Mouse (Mus musculus): ENCODE results near the gene Nt5m. TPM values are rescaled to one million over a fixed set of nuclear protein-coding genes. Genes with fewer than 3 reads are reported as not detected.

The Nt5m gene
- polyA plus RNA-seq, 1 experiment from 2014 or later = 44.5 TPM

GRCm38 (mm10) chr11:59888151-59888550, 48.9 kb downstream of the Nt5m start:
- Histone ChIP-seq H3K27me3 (ENCODE audit: control insufficient read depth, insufficient read depth, low read length) (no peaks in the 10 kb centered on the region), H3K36me3 (ENCODE audit: control insufficient read depth, insufficient read depth, low read length) (no peaks in the 10 kb centered on the region), H3K4me1 (ENCODE audit: control insufficient read depth, insufficient read depth, low read length) (no peaks in the 10 kb centered on the region), H3K4me3 (ENCODE audit: low read depth, low read length) (no peak overlapping the region), H3K27ac (ENCODE audit: low read depth, low read length) (no peak overlapping the region), H3K9ac (ENCODE audit: low read length) (no peak overlapping the region), H3K4me2 (ENCODE audit: low read depth) (no peak overlapping the region), H3K9me3 (ENCODE audit: control insufficient read depth, low read length) (no peaks in the 10 kb centered on the region)
- no peak for ATAC-seq (ENCODE audit: insufficient read depth, low FRiP score, low TSS enrichment)
- no peak for DNase-seq (ENCODE audit: low spot score)
- WGBS = 74% methylated on average over 5 of the region's 5 CpGs

GRCm38 (mm10) chr11:59891854-59892253, 52.6 kb downstream of the Nt5m start:
- H3K36me3 ChIP-seq (ENCODE audit: control insufficient read depth, insufficient read depth, low read length) = no peaks in the 10 kb centered on the region
- WGBS = 56% methylated on average over 6 of the region's 6 CpGs
- H3K27ac ChIP-seq (ENCODE audit: low read depth, low read length) = no peak overlapping the region
- H3K9ac ChIP-seq (ENCODE audit: low read length) = no peak overlapping the region
- H3K27me3 ChIP-seq (ENCODE audit: control insufficient read depth, insufficient read depth, low read length) = no peaks in the 10 kb centered on the region
- ATAC-seq (ENCODE audit: insufficient read depth, low FRiP score, low TSS enrichment) (no peak), DNase-seq (ENCODE audit: low spot score) (no peak)
- H3K9me3 ChIP-seq (ENCODE audit: control insufficient read depth, low read length) = no peaks in the 10 kb centered on the region
- H3K4me3 ChIP-seq (ENCODE audit: low read depth, low read length) = no peak overlapping the region
- no peak overlapping the region for H3K4me2 ChIP-seq (ENCODE audit: low read depth)
- H3K4me1 ChIP-seq (ENCODE audit: control insufficient read depth, insufficient read depth, low read length) = no peaks in the 10 kb centered on the region

GRCm38 (mm10) chr11:59893153-59893788, 54.0 kb downstream of the Nt5m start:
- Histone ChIP-seq H3K4me3 (ENCODE audit: low read depth, low read length) (no peak overlapping the region), H3K36me3 (ENCODE audit: control insufficient read depth, insufficient read depth, low read length) (no peaks in the 10 kb centered on the region), H3K4me1 (ENCODE audit: control insufficient read depth, insufficient read depth, low read length) (no peaks in the 10 kb centered on the region), H3K9ac (ENCODE audit: low read length) (no peak overlapping the region), H3K27ac (ENCODE audit: low read depth, low read length) (no peak overlapping the region), H3K4me2 (ENCODE audit: low read depth) (no peak overlapping the region), H3K27me3 (ENCODE audit: control insufficient read depth, insufficient read depth, low read length) (no peaks in the 10 kb centered on the region), H3K9me3 (ENCODE audit: control insufficient read depth, low read length) (no peaks in the 10 kb centered on the region)
- WGBS = 60% methylated on average over 10 of the region's 10 CpGs
- DNase-seq (ENCODE audit: low spot score) (no peak), ATAC-seq (ENCODE audit: insufficient read depth, low FRiP score, low TSS enrichment) (no peak)

GRCm38 (mm10) chr11:59894916-59895315, 55.7 kb downstream of the Nt5m start:
- no peaks in the 10 kb centered on the region for H3K9me3 ChIP-seq (ENCODE audit: control insufficient read depth, low read length)
- DNase-seq (ENCODE audit: low spot score) (no peak), ATAC-seq (ENCODE audit: insufficient read depth, low FRiP score, low TSS enrichment) (no peak)
- H3K4me3 ChIP-seq (ENCODE audit: low read depth, low read length) = no peak overlapping the region
- no peaks in the 10 kb centered on the region for H3K36me3 ChIP-seq (ENCODE audit: control insufficient read depth, insufficient read depth, low read length)
- WGBS = 81% methylated on average over 6 of the region's 6 CpGs
- no peak overlapping the region for H3K4me2 ChIP-seq (ENCODE audit: low read depth)
- H3K4me1 ChIP-seq (ENCODE audit: control insufficient read depth, insufficient read depth, low read length) = no peaks in the 10 kb centered on the region
- no peak overlapping the region for H3K27ac ChIP-seq (ENCODE audit: low read depth, low read length)
- H3K27me3 ChIP-seq (ENCODE audit: control insufficient read depth, insufficient read depth, low read length) = no peaks in the 10 kb centered on the region
- no peak overlapping the region for H3K9ac ChIP-seq (ENCODE audit: low read length)

GRCm38 (mm10) chr11:59895316-59895715, 56.1 kb downstream of the Nt5m start:
- Histone ChIP-seq H3K36me3 (ENCODE audit: control insufficient read depth, insufficient read depth, low read length) (no peaks in the 10 kb centered on the region), H3K4me2 (ENCODE audit: low read depth) (no peak overlapping the region), H3K9me3 (ENCODE audit: control insufficient read depth, low read length) (no peaks in the 10 kb centered on the region), H3K27me3 (ENCODE audit: control insufficient read depth, insufficient read depth, low read length) (no peaks in the 10 kb centered on the region), H3K27ac (ENCODE audit: low read depth, low read length) (no peak overlapping the region), H3K9ac (ENCODE audit: low read length) (no peak overlapping the region), H3K4me3 (ENCODE audit: low read depth, low read length) (no peak overlapping the region), H3K4me1 (ENCODE audit: control insufficient read depth, insufficient read depth, low read length) (no peaks in the 10 kb centered on the region)
- 75% methylated on average over 8 of the region's 8 CpGs for WGBS
- ATAC-seq (ENCODE audit: insufficient read depth, low FRiP score, low TSS enrichment) (no peak), DNase-seq (ENCODE audit: low spot score) (no peak)

DNA sequence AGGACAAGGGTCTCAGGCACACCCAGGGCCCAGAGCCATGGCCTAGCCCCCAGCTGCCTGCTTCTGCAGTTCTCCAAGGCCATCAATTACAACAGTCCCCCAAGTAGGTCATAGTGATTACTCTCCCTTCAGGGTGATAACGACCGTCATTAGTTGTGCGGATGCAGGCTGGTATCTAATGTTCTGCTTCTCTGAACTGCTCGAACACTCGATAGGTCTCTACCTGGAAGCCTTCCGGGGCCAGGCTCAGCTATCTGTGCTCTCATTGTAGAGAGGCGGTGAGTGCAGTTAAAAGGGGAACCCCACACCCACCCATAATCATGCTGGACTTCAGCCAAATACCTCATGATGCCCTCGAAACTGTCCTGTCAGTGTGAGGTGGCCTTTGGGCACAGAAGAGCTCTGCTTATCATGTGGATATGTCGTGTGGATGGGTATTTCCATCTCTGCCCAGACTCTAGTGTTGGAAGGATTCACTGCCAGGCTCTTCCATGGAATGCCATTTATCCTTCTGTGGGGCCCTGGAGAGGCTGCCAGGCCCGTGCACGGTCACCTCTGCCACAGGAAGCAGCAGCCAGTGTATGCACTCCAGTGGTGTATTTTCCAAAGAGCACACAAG, 58.8 kb downstream of the Nt5m start:
- H3K4me3 ChIP-seq (ENCODE audit: low read depth, low read length) = no peak overlapping the region
- ATAC-seq (ENCODE audit: insufficient read depth, low FRiP score, low TSS enrichment) (no peak), DNase-seq (ENCODE audit: low spot score) (no peak)
- H3K9ac ChIP-seq (ENCODE audit: low read length) = no peak overlapping the region
- H3K9me3 ChIP-seq (ENCODE audit: control insufficient read depth, low read length) = no peaks in the 10 kb centered on the region
- H3K4me2 ChIP-seq (ENCODE audit: low read depth) = no peak overlapping the region
- no peaks in the 10 kb centered on the region for H3K36me3 ChIP-seq (ENCODE audit: control insufficient read depth, insufficient read depth, low read length)
- H3K27me3 ChIP-seq (ENCODE audit: control insufficient read depth, insufficient read depth, low read length) = no peaks in the 10 kb centered on the region
- 77% methylated on average over 11 of the region's 11 CpGs for WGBS
- H3K4me1 ChIP-seq (ENCODE audit: control insufficient read depth, insufficient read depth, low read length) = no peaks in the 10 kb centered on the region
- H3K27ac ChIP-seq (ENCODE audit: low read depth, low read length) = no peak overlapping the region

- no peak for ATAC-seq (ENCODE audit: insufficient read depth, low FRiP score, low TSS enrichment)
- no peak for DNase-seq (ENCODE audit: low spot score)
- no peaks in the 10 kb centered on the region for H3K36me3 ChIP-seq (ENCODE audit: control insufficient read depth, insufficient read depth, low read length)
- H3K27me3 ChIP-seq (ENCODE audit: control insufficient read depth, insufficient read depth, low read length) = no peaks in the 10 kb centered on the region
- H3K27ac ChIP-seq (ENCODE audit: low read depth, low read length) = no peak overlapping the region
- H3K4me2 ChIP-seq (ENCODE audit: low read depth) = no peak overlapping the region
- H3K9ac ChIP-seq (ENCODE audit: low read length) = no peak overlapping the region
- no peaks in the 10 kb centered on the region for H3K4me1 ChIP-seq (ENCODE audit: control insufficient read depth, insufficient read depth, low read length)
- no peaks in the 10 kb centered on the region for H3K9me3 ChIP-seq (ENCODE audit: control insufficient read depth, low read length)
- WGBS = 46% methylated on average over 13 of the region's 13 CpGs
- no peak overlapping the region for H3K4me3 ChIP-seq (ENCODE audit: low read depth, low read length)
These were observed 60.8 kb downstream of the Nt5m start for GRCm38 (mm10) chr11:59899711-59900685.

DNA sequence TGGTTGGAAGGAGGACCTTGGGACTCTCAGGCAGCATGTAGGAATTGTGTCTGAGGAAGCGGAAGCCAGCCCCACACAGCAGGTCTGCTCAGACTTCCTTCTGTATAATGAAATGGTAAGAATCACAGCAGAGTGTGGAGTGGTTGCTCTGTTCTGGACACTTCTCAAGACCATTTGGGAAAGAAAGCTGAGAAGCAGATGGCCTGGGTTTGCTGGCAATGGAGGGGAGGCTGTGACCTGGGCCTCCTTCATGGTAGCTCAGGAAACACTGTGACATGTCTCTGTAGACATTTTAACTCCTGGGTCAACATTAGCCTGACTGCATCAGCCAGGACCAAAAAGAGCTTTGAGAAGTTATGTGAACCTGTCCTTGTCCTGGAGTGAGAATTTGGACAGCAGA, 61.7 kb downstream of the Nt5m start:
- H3K9me3 ChIP-seq (ENCODE audit: control insufficient read depth, low read length) = no peaks in the 10 kb centered on the region
- H3K27me3 ChIP-seq (ENCODE audit: control insufficient read depth, insufficient read depth, low read length) = no peaks in the 10 kb centered on the region
- no peak overlapping the region for H3K9ac ChIP-seq (ENCODE audit: low read length)
- 82% methylated on average over 1 of the region's 1 CpGs for WGBS
- ATAC-seq (ENCODE audit: insufficient read depth, low FRiP score, low TSS enrichment) (no peak), DNase-seq (ENCODE audit: low spot score) (no peak)
- no peak overlapping the region for H3K4me2 ChIP-seq (ENCODE audit: low read depth)
- H3K4me3 ChIP-seq (ENCODE audit: low read depth, low read length) = no peak overlapping the region
- no peak overlapping the region for H3K27ac ChIP-seq (ENCODE audit: low read depth, low read length)
- no peaks in the 10 kb centered on the region for H3K4me1 ChIP-seq (ENCODE audit: control insufficient read depth, insufficient read depth, low read length)
- H3K36me3 ChIP-seq (ENCODE audit: control insufficient read depth, insufficient read depth, low read length) = no peaks in the 10 kb centered on the region
